Comparison of ENCODE assay signal across 24 mouse cellular contexts in genomic region chr14:108531401-108531800, GRCm38 (mm10).
DNase-seq lines count a peak whose midpoint lies in the region; ATAC-seq and TF ChIP-seq lines count a peak whose summit lies in the region.
"Had no signal": no experiment of that assay in that cellular context is flagged by ENCODE, and none has a peak within 500 bp of the region (broad histone marks: within the 10 kb centered on the region; RNA-seq: fewer than 3 reads in every experiment).

No protein-coding gene starts in this region.

- no peaks in the 10 kb centered on the region for H3K4me1 ChIP-seq in hindbrain, embryonic 11.5 days (replicated peaks; ENCODE audit: control insufficient read depth, insufficient read depth, low read length)
- H3K4me1 ChIP-seq in hindbrain, embryonic 13.5 days (replicated peaks), result no peaks in the 10 kb centered on the region
- H3K4me1 ChIP-seq in hindbrain, embryonic 14.5 days (replicated peaks; ENCODE audit: control insufficient read depth, insufficient read depth, low read length), result no peaks in the 10 kb centered on the region
- H3K4me1 ChIP-seq in hindbrain, postnatal 0 days (ENCODE audit: insufficient read depth, low read length), result no peaks in the 10 kb centered on the region
- H3K4me1 ChIP-seq in midbrain, embryonic 12.5 days, result no peaks in the 10 kb centered on the region
- no peaks in the 10 kb centered on the region for H3K4me1 ChIP-seq in midbrain, embryonic 16.5 days (ENCODE audit: control insufficient read depth, insufficient read depth, low read length)
- H3K4me1 ChIP-seq: embryonic facial prominence, embryonic 10.5 days; embryonic facial prominence, embryonic 12.5 days; forebrain, embryonic 13.5 days; forebrain, embryonic 15.5 days had no signal

- no peak for DNase-seq in hindbrain, embryonic 11.5 days (ENCODE audit: low spot score)
- DNase-seq in hindbrain, embryonic 14.5 days (ENCODE audit: low spot score), result peak; percentile 7
- DNase-seq in hindbrain, postnatal 0 days (ENCODE audit: low spot score), result no peak
- DNase-seq: adrenal gland, adult 8-10 months; adrenal gland, postnatal 14 days; adrenal gland, postnatal 36 days; B cell, adult 2 months; cerebellum, adult 11-12 months; cerebellum, adult 2 months; cerebellum, adult 9-10 months; cerebellum, postnatal 10 days; cerebellum, postnatal 25 days had no signal

- H3K36me3 ChIP-seq in hindbrain, embryonic 11.5 days (ENCODE audit: control insufficient read depth, insufficient read depth, low read length), result no peaks in the 10 kb centered on the region
- H3K36me3 ChIP-seq in hindbrain, embryonic 13.5 days, result no peaks in the 10 kb centered on the region
- H3K36me3 ChIP-seq in hindbrain, embryonic 14.5 days (replicated peaks; ENCODE audit: control insufficient read depth, insufficient read depth), result no peaks in the 10 kb centered on the region
- no peaks in the 10 kb centered on the region for H3K36me3 ChIP-seq in hindbrain, postnatal 0 days (ENCODE audit: insufficient read depth, low read length)
- H3K36me3 ChIP-seq in midbrain, embryonic 12.5 days, result no peaks in the 10 kb centered on the region
- H3K36me3 ChIP-seq in midbrain, embryonic 16.5 days (ENCODE audit: control insufficient read depth, insufficient read depth, low read length), result no peaks in the 10 kb centered on the region
- H3K36me3 ChIP-seq: embryonic facial prominence, embryonic 10.5 days; embryonic facial prominence, embryonic 12.5 days; forebrain, embryonic 15.5 days; G1E had no signal

- no peaks in the 10 kb centered on the region for H3K27me3 ChIP-seq in hindbrain, embryonic 11.5 days (ENCODE audit: control insufficient read depth, insufficient read depth, low read length)
- H3K27me3 ChIP-seq in hindbrain, embryonic 13.5 days, result no peaks in the 10 kb centered on the region
- H3K27me3 ChIP-seq in hindbrain, embryonic 14.5 days (ENCODE audit: control insufficient read depth, insufficient read depth, low read length), result no peaks in the 10 kb centered on the region
- H3K27me3 ChIP-seq in hindbrain, postnatal 0 days (ENCODE audit: insufficient read depth, low read length), result no peaks in the 10 kb centered on the region
- no peaks in the 10 kb centered on the region for H3K27me3 ChIP-seq in midbrain, embryonic 12.5 days
- H3K27me3 ChIP-seq in midbrain, embryonic 16.5 days (ENCODE audit: control insufficient read depth, insufficient read depth, low read depth, low read length), result no peaks in the 10 kb centered on the region
- H3K27me3 ChIP-seq: CH12.LX; embryonic facial prominence, embryonic 12.5 days; forebrain, embryonic 13.5 days; forebrain, embryonic 15.5 days; Patski had no signal

- ATAC-seq in hindbrain, embryonic 11.5 days (ENCODE audit: low FRiP score), result peak; percentile 52; the same call in 1 of the 2 replicates
- no peak for ATAC-seq in hindbrain, embryonic 13.5 days (ENCODE audit: low FRiP score)
- ATAC-seq in hindbrain, embryonic 14.5 days (ENCODE audit: low FRiP score), result no peak
- ATAC-seq in hindbrain, postnatal 0 days, result no peak
- ATAC-seq in midbrain, embryonic 12.5 days (ENCODE audit: low FRiP score, low read depth), result peak; percentile 51; the same call in 1 of the 2 replicates
- ATAC-seq in midbrain, embryonic 16.5 days, result no peak
- ATAC-seq: activated CD4-positive, CD25-positive, alpha-beta regulatory T cell, adult 4 months; CD4-positive, CD25-positive, alpha-beta regulatory T cell, adult 4 months; forebrain, embryonic 13.5 days; forebrain, embryonic 15.5 days; Patski had no signal

- H3K9ac ChIP-seq in hindbrain, embryonic 11.5 days (ENCODE audit: low read depth, low read length), result no peak overlapping the region
- H3K9ac ChIP-seq in hindbrain, embryonic 13.5 days, result no peak overlapping the region
- no peak overlapping the region for H3K9ac ChIP-seq in hindbrain, embryonic 14.5 days
- H3K9ac ChIP-seq in hindbrain, postnatal 0 days (replicated peaks; ENCODE audit: low read length), result no peak overlapping the region
- no peak overlapping the region for H3K9ac ChIP-seq in midbrain, embryonic 12.5 days (replicated peaks)
- H3K9ac ChIP-seq in midbrain, embryonic 16.5 days (ENCODE audit: low read depth, low read length), result no peak overlapping the region
- H3K9ac ChIP-seq: embryonic facial prominence, embryonic 12.5 days; forebrain, embryonic 13.5 days; forebrain, embryonic 15.5 days had no signal

- no peak overlapping the region for H3K4me3 ChIP-seq in hindbrain, embryonic 11.5 days (ENCODE audit: low read depth, low read length)
- H3K4me3 ChIP-seq in hindbrain, embryonic 13.5 days, result no peak overlapping the region
- H3K4me3 ChIP-seq in hindbrain, embryonic 14.5 days (replicated peaks; ENCODE audit: low read length), result no peak overlapping the region
- H3K4me3 ChIP-seq in hindbrain, postnatal 0 days (ENCODE audit: low read length), result no peak overlapping the region
- H3K4me3 ChIP-seq in midbrain, embryonic 12.5 days, result no peak overlapping the region
- H3K4me3 ChIP-seq in midbrain, embryonic 16.5 days (ENCODE audit: low read depth, low read length), result no peak overlapping the region
- H3K4me3 ChIP-seq: embryonic facial prominence, embryonic 10.5 days; embryonic facial prominence, embryonic 12.5 days; forebrain, embryonic 13.5 days; forebrain, embryonic 15.5 days had no signal

- WGBS in hindbrain, embryonic 11.5 days, result 90% methylated on average over 1 of the region's 1 CpGs
- WGBS in hindbrain, embryonic 13.5 days, result 75% methylated on average over 1 of the region's 1 CpGs
- 95% methylated on average over 1 of the region's 1 CpGs for WGBS in hindbrain, embryonic 14.5 days
- 82% methylated on average over 1 of the region's 1 CpGs for WGBS in hindbrain, postnatal 0 days
- WGBS in midbrain, embryonic 12.5 days, result 88% methylated on average over 1 of the region's 1 CpGs
- WGBS in midbrain, embryonic 16.5 days, result 87% methylated on average over 1 of the region's 1 CpGs

- TF ChIP-seq CTCF in hindbrain, postnatal 0 days (IDR thresholded peaks at IDR 0.05; ENCODE audit: low read depth), result no peak

- no peak overlapping the region for H3K27ac ChIP-seq in hindbrain, embryonic 11.5 days (ENCODE audit: low read depth, low read length)
- no peak overlapping the region for H3K27ac ChIP-seq in hindbrain, embryonic 13.5 days
- H3K27ac ChIP-seq in hindbrain, embryonic 14.5 days, result no peak overlapping the region
- H3K27ac ChIP-seq in hindbrain, postnatal 0 days, result no peak overlapping the region
- H3K27ac ChIP-seq in midbrain, embryonic 12.5 days (replicated peaks), result no peak overlapping the region
- H3K27ac ChIP-seq in midbrain, embryonic 16.5 days (ENCODE audit: low read length), result no peak overlapping the region
- H3K27ac ChIP-seq: embryonic facial prominence, embryonic 10.5 days; embryonic facial prominence, embryonic 12.5 days; forebrain, embryonic 13.5 days; forebrain, embryonic 15.5 days had no signal

- H3K9me3 ChIP-seq in hindbrain, embryonic 11.5 days (ENCODE audit: control insufficient read depth, low read length), result no peaks in the 10 kb centered on the region
- H3K9me3 ChIP-seq in hindbrain, embryonic 13.5 days, result no peaks in the 10 kb centered on the region
- peaks cover 5% of the 10 kb centered on the region; the same call in 1 of the 2 replicates for H3K9me3 ChIP-seq in hindbrain, embryonic 14.5 days (ENCODE audit: control insufficient read depth, low read length)
- no peaks in the 10 kb centered on the region for H3K9me3 ChIP-seq in hindbrain, postnatal 0 days (ENCODE audit: low read length)
- H3K9me3 ChIP-seq in midbrain, embryonic 12.5 days, result no peaks in the 10 kb centered on the region
- no peaks in the 10 kb centered on the region for H3K9me3 ChIP-seq in midbrain, embryonic 16.5 days (replicated peaks; ENCODE audit: control insufficient read depth, low read length, poor library complexity, severe bottlenecking)
- H3K9me3 ChIP-seq: embryonic facial prominence, embryonic 10.5 days; embryonic facial prominence, embryonic 12.5 days; forebrain, embryonic 13.5 days; forebrain, embryonic 15.5 days had no signal

- H3K4me2 ChIP-seq in hindbrain, embryonic 11.5 days (replicated peaks; ENCODE audit: low read depth, low read length), result no peak overlapping the region
- H3K4me2 ChIP-seq in hindbrain, embryonic 13.5 days, result no peak overlapping the region
- H3K4me2 ChIP-seq in hindbrain, embryonic 14.5 days (replicated peaks), result no peak overlapping the region
- no peak overlapping the region for H3K4me2 ChIP-seq in hindbrain, postnatal 0 days (ENCODE audit: low read depth, low read length)
- no peak overlapping the region for H3K4me2 ChIP-seq in midbrain, embryonic 12.5 days (replicated peaks)
- no peak overlapping the region for H3K4me2 ChIP-seq in midbrain, embryonic 16.5 days (ENCODE audit: low read length)
- H3K4me2 ChIP-seq: embryonic facial prominence, embryonic 12.5 days; forebrain, embryonic 13.5 days; forebrain, embryonic 15.5 days had no signal

Comparison
In these comparisons a context has a peak if more than half of its experiments do, and no peak if none do; other contexts are left out.
1. ATAC-seq: peak in hindbrain, embryonic 11.5 days (single experiment) and midbrain, embryonic 12.5 days (single experiment); none in hindbrain, embryonic 13.5 days (single experiment), hindbrain, embryonic 14.5 days (single experiment), hindbrain, postnatal 0 days (single experiment) and midbrain, embryonic 16.5 days (single experiment).